Mouse (Mus musculus): Measurements from ENCODE around the gene Tmem263. TPM values are rescaled to one million over a fixed set of nuclear protein-coding genes. Genes with fewer than 3 reads are reported as not detected.

Gene Tmem263
- 19.8 and 21.2 TPM in 2 replicates for total RNA-seq (2012; rRNA removed)
- 27.9 and 30.6 TPM in 2 replicates for total RNA-seq (2014; rRNA removed)
- polyA plus RNA-seq (2012; ENCODE audit: insufficient read length, low read depth): 12.0 and 13.3 TPM in 2 replicates

DNA sequence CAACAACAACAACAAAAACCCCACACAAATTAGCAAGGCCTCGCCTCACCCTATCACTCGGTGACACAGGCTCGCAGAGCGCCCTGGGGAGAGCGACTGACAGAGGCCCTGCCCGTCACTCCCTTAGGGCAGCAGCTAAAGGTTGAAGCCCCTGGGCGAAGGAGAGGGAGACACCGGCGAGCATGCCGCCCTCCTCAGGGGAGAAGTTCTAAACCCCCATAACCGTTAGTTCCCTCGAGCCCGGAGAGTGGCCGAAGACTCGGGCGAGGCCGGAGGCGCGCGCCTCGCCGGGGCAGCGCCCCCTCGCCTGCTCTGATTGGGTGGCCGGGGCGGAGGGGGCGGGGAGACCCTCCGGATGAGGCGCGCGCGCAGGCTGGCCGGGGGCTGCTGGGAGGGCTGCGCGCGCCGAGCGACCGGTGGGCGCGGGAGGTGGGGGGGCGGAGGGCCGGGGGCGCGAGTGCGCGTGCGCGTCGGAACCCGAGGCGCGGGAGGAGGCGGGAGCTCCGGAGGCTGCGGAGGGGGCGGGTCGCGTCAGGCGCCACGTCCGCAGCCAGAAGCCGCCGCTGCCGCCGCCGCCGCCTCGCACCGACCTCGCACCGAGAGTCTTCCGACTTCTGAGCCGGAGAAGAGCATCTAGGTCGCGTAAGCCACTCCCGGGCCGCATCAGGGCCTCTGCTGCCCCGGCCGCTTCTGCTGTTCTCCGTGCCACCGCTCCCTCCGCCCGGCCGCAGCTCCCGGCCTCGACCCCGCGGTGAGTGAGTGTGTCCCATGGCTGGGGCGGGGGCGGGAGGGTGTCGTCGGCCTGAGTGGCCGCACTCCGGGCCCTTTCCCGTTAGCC, at the start of gene Tmem263, which contains the start of gene Fhl4:
TSS of gene Tmem263 (plus strand) at position 381 of the 838 bp plus-strand sequence.
TSS of gene Fhl4 (minus strand) at position 249 of the 838 bp plus-strand sequence.
- H3K4me1 ChIP-seq (ENCODE audit: control insufficient read depth in 1 of 2, insufficient read depth in 2 of 2): peaks cover 0 to 28% of the 10 kb centered on the region in 2 experiments; a peak in 2 of 4 replicates
- peak within 1 kb of the TSS; percentile 82 to 88 (median 83) for H3K4me3 ChIP-seq (replicated peaks in 1 of 3; ENCODE audit: low read depth in 2 of 3, low read length in 2 of 3, poor library complexity in 1 of 3)
- H3K27ac ChIP-seq (ENCODE audit: insufficient read depth, low read depth): peak within 1 kb of the TSS; percentile 58
- peak within 1 kb of the TSS; percentile 84 for H3K4me2 ChIP-seq (ENCODE audit: insufficient read depth, low read depth, poor library complexity, severe bottlenecking)
- no peaks in the 10 kb centered on the region for H3K27me3 ChIP-seq (replicated peaks)
- in situ Hi-C loops (cut with MboI; ENCODE audit: low pct_ligation_motif_present, low pct_unique_long_range_greater_than_20kb, low sequenced_read_pairs): no loop called here
- peaks cover 0 to 6% of the 10 kb centered on the region in 2 experiments for H3K36me3 ChIP-seq (replicated peaks in 1 of 2; ENCODE audit: control insufficient read depth in 1 of 2, insufficient read depth in 1 of 2, low read length in 1 of 2)
- peak; percentile 86 for DNase-seq (ENCODE audit: extremely low read depth)
- H3K9ac ChIP-seq (ENCODE audit: insufficient read depth, low read depth): peak within 1 kb of the TSS; percentile 79
- H3K9me3 ChIP-seq (replicated peaks; ENCODE audit: low read length): no peaks in the 10 kb centered on the region
- peaks cover 15% of the 10 kb centered on the region for H3K79me2 ChIP-seq (replicated peaks; ENCODE audit: control insufficient read depth, extremely low read depth, insufficient read depth, poor library complexity, severe bottlenecking)
- dilution Hi-C loops (cut with MboI; ENCODE audit: extremely low pct_ligation_motif_present, extremely low pct_unique_long_range_greater_than_20kb, low sequenced_read_pairs): no loop called here
- TF ChIP-seq IRF4 (IDR thresholded peaks at IDR 0.05; ENCODE audit: low read depth, low read length) (0 out of 2 replicates have a peak, but pooled peaks have one; percentile 5), PAX5 (IDR thresholded peaks at IDR 0.05; ENCODE audit: low read length) (no peak), CHD2 (IDR thresholded peaks at IDR 0.05; ENCODE audit: low read length) (no peak), RAD21 (IDR thresholded peaks at IDR 0.05; ENCODE audit: low read depth, low read length) (no peak), NRF1 (IDR thresholded peaks at IDR 0.05; ENCODE audit: low read depth, low read length) (peak; percentile 80), MAFK (IDR thresholded peaks at IDR 0.05; ENCODE audit: insufficient replicate concordance, low read length) (no peak), CTCF (conservative IDR thresholded peaks at IDR 0.05 in 1 of 2, IDR thresholded peaks at IDR 0.05 in 1 of 2; ENCODE audit: low read depth in 2 of 2, low read length in 2 of 2) (no peak), MAZ (IDR thresholded peaks at IDR 0.05; ENCODE audit: low read depth, low read length) (no peak), GABPA (IDR thresholded peaks at IDR 0.05; ENCODE audit: insufficient replicate concordance, low read depth, low read length) (no peak), TBP (conservative IDR thresholded peaks at IDR 0.05; ENCODE audit: low read depth, low read length) (no peak), UBTF (IDR thresholded peaks at IDR 0.05; ENCODE audit: low read depth, low read length) (peak; percentile 62; the same call in 1 of the 2 replicates), JUN (IDR thresholded peaks at IDR 0.05; ENCODE audit: insufficient read depth, low read depth, low read length) (no peak), POLR2A (IDR thresholded peaks at IDR 0.05; ENCODE audit: low read depth, low read length) (peak; percentile 93), JUND (conservative IDR thresholded peaks at IDR 0.05; ENCODE audit: low read depth, low read length) (no peak), TCF12 (IDR thresholded peaks at IDR 0.05; ENCODE audit: low read depth, low read length) (peak; percentile 55; the same call in 1 of the 2 replicates), BHLHE40 (IDR thresholded peaks at IDR 0.05; ENCODE audit: low read depth, low read length) (no peak), MAX (IDR thresholded peaks at IDR 0.05; ENCODE audit: low read length) (peak; percentile 2; the same call in 1 of the 2 replicates), ETS1 (conservative IDR thresholded peaks at IDR 0.05; ENCODE audit: low read depth, low read length) (no peak), NELFE (IDR thresholded peaks at IDR 0.05; ENCODE audit: low read depth, low read length) (peak; percentile 82), SIN3A (IDR thresholded peaks at IDR 0.05; ENCODE audit: low read length) (peak; percentile 61; the same call in 1 of the 2 replicates), HCFC1 (IDR thresholded peaks at IDR 0.05; ENCODE audit: low read depth, low read length) (peak; percentile 11; the same call in 1 of the 2 replicates), POLR2AphosphoS2 (IDR thresholded peaks at IDR 0.05; ENCODE audit: low read depth, low read length) (peak; percentile 77; the same call in 1 of the 2 replicates), MXI1 (IDR thresholded peaks at IDR 0.05; ENCODE audit: low read depth, low read length) (peak; percentile 55), USF2 (conservative IDR thresholded peaks at IDR 0.05; ENCODE audit: low read depth, low read length) (no peak)
